Mouse (Mus musculus): ENCODE data around the gene Gm4131. TPM values are rescaled to one million over a fixed set of nuclear protein-coding genes. Genes with fewer than 3 reads are reported as not detected.

The Gm4131 gene
- total RNA-seq, 2 experiments from 2014 or later: not detected

DNA sequence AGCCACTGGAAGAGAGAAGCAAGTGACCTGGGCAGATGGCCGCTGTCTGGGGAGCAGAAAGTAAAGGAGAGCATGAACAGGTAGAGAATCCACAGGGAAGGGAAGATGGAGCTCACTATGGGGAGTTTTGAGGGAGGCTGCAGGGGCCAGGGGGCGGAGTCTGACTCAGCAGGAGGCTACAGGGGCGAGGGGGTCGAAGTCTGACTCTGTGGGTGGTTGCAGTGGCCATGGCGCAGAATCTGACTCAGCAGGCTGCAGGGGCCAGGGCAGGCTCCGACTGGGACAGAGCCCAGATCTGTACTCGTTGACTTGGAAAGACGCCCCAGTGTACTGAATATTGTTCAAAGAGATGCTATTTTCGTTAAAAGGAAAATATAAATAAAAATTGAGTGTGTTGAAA lies 101.8 kb downstream of the Gm4131 start:
- no peak for DNase-seq (ENCODE audit: low spot score in 2 of 2)

DNA sequence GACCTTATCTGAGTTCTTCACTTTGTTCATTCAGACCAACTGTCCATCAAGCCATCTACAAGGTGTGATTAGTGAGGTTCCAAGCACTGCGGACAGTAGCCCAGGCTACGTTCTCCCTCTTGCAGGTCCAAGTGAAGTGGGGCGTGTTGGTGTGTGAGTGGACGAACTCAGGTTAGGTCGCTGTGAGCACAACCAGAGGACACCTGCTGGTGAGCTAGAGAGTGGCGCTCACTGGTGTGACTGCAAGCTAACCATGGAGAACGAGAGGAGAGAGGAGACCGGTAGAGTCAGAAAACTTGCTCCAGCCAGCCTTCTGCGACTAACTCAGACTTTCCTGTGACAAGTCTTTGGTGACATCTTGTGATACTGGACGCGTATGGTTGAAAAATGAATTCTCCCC lies 107.2 kb downstream of the Gm4131 start:
- no peak for DNase-seq (ENCODE audit: low spot score in 2 of 2)

DNA sequence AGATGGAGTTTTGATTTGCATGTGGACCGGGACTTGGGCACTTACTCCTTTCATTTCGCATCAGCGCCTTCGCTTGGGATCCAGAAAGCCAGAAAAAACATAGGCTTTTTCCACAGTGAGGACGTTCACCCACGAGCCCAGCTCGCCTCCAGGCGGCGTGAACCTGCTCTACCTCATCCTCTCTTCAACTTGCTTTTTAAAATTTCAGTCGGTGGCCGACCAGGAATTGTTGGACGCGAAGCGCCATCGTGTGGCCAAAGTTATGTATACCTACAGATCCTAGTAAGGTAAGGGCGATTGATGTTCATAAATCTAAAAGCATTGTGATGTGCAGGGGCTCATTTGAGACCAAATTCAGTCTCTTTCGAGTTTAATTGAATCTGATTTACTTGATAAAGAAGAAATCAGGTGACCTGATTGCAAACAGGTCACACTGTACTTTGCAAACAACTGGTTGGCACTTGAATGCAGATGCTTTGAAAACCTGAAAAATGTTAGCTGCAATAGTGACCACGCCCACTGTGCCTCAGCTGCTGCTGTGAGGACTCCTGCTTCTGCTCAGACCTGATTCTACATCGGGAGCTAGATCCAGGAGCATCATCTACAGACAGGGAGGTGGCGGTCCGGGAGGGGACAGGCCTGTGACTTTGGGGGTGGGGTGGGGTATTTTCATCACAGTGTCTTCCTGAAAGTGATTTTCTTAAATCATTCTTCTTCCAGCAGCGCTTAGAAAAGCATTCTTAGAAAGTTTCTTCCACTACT lies 109.1 kb downstream of the Gm4131 start:
- DNase-seq (ENCODE audit: low spot score in 2 of 2): peak; percentile 92 to 94

DNA sequence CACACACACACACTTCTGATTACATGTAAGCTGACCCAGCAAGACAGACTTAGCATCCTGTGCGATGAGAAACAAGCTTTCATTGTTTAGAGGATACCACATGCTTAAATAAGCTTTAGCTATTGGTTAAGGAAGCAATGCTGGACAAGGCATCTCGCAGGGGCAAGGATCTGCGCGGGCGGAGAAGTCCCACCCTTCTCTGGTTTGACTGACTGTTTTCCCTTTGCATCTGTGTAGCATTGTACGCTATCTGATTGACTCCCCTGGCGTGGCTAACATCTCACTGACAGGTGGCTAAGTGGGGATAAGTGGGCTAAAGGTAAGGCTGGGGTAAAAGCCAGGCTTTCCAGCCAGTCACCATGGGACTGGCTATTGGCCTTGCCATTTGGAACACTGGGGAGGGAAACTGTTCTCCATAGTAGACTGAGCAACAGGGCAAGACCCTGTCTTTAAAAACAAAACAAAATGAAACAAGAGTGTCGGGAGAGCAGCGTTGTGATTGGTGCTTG lies 110.4 kb downstream of the Gm4131 start, which contains the start of gene Gucy1b2:
Gucy1b2 (minus strand) TSS at position 51 of the 509 bp plus-strand sequence.
- no peak for DNase-seq (ENCODE audit: low spot score in 2 of 2)

DNA sequence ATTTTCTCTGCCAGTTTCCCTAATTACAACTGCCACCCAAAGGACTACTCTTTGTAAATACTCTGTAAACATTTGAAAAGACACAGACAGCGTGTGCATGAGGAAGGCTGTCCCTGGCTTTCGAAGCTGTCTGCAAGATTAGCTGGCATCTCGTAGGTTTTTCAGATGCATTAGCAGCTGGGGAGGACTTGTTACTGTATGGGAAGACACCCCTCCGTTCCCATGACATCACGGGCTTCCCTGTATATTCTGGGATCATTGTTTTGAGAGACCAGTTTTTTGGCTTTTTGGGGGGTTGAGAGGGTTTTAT lies 111.2 kb downstream of the Gm4131 start:
- DNase-seq (ENCODE audit: low spot score in 2 of 2): no peak

DNA sequence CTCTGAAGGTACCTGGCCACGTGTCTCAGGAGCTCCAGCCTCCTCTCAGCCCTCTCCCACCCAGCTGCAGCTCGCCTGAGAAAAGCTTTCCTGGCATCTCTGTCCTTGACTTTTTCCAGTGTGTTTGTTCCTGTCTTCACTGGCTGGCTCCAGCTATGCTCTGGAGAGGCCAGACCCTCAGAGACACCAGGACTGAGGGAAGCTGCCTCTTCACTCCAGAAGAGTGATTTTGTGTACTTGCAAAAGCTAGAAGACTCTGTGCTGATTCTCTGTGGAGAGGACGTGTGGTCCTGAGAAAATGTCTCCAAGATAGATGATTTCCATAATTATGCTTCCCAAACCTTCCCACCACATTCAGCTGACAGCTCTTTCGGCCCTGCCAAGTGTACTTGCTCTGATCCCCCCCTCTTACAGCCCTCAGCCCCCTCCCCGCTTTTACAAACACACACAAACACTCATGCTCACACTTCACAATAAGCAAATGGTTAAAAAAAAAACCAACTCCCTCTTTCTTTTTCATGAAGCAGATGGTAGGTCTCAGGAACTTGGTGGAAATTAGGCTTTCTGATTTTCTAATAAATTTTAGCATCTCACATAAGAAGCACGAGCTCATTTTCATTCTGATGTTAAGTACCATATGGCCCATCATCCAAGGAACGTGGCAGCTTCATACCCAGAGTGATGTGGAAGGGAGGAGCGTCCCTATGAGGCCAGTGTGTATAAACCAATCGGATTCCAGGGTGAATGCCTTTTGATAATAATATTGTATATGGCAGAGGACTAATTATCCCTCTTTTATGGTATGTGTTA lies 111.8 kb downstream of the Gm4131 start:
- peak in 1 of 2 experiments; percentile 22 for DNase-seq (ENCODE audit: low spot score in 2 of 2)

DNA sequence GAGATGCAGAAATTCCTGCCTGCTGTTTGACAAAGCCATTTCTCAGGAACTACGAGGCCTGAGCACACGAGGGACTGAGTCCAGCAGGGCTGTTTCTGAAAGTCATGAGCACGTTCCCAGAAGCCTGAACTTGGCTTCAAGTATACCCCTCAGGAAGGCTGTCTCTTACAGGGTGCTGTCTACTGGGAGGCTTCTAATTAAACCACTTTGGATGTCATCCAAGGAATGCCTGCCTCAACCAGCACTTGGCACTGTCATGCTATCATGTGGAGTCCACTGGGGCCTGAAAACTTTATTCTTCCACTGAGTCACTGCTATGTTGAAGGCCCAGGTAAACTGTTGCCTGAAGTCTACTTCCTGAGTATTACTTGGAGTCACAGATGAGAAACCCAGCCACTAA lies 112.6 kb downstream of the Gm4131 start:
- no peak for DNase-seq (ENCODE audit: low spot score in 2 of 2)

DNA sequence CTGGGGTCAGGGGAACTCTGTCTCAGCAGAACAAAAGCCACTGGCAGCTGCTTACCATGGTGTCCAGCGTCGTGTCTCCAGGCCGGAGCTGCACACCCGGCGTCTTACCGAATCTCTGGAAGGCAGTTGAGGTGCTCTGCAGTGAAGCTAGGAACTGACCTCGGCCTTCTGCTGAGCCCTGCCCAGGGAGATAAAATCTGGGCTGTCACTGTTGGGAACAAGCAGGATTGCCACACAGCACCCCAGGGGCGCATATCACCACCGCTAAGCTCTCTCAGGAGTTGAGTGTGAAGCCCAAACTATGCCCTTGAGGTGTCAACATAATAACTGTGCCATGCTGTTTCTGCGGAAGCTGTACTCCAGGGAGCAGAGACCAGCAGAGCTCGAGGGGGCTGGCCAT lies 113.4 kb downstream of the Gm4131 start:
- no peak for DNase-seq (ENCODE audit: low spot score in 2 of 2)

DNA sequence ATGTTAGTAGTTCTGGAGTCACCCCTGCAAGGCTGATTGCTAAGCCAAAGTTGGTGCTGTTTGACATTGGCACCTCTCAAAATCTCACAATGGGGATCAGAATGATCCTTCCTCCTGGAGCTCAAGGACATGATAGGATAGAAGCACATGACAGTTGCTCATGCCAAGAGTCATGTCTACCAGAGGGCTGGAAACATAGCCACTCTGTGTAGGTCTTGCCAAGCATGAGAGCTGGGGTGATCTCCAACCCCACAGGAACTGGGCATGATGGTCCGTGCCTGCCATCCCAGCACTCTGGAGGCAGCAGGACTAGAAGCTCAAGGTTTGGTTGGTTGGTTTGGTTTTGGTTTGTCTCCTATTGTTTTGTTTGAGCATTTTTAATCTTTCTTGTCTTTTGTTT lies 116.0 kb downstream of the Gm4131 start:
- DNase-seq (ENCODE audit: low spot score in 2 of 2): no peak

DNA sequence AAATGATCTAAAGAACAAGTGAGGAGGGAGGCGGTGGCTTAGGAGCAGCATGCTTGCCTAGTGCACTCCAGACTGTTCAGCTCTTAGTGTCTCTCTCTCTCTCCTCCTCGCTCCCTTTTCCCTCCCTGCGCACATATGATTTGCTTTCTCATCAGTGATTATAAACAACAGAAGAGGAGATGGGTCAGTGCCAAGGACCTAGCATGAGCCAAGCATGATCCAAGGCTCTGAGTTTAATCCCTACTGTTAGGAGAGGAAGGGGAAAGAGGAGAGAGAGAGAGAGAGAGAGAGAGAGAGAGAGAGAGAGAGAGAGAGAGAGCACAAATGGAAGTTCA lies 119.5 kb downstream of the Gm4131 start:
- no peak for DNase-seq (ENCODE audit: low spot score in 2 of 2)

DNA sequence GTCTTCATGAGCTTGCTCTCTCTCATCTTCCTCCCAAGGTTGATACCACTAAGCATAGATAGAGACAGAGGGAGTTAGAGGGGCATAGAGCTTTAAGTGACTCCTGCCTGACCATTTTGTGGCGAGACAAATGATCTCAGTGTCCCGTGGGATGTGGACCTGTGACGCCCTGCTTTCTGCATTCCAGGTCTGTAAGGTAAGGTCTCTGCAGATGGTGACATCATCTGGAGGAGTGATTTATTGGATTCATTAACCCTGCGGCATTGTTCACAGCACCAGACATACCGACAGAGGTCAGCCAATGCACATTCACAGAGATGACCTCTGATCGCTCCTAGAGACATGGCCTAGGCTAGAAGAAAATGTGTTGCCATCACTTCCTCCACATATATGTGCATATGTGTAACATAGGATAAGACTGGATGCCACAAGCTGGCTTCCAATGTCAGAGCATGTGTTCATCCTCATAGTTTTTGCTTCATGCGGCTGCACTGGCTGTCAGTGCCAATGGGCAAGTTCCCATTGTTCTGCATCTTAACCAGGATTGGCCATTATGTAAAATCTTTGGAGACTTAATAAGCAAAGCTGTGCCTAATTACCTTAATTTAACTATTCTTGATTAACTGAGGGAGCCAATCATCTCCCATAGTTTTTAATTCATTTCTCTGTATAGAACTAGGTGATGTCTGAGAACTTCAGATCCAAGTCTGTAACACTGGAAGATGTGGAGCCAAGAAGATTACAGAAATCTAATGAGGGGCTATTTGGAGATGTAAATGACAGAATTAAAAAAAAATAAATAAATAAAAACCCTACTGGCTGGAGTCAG lies 120.1 kb downstream of the Gm4131 start:
- DNase-seq (ENCODE audit: low spot score in 2 of 2): no peak

DNA sequence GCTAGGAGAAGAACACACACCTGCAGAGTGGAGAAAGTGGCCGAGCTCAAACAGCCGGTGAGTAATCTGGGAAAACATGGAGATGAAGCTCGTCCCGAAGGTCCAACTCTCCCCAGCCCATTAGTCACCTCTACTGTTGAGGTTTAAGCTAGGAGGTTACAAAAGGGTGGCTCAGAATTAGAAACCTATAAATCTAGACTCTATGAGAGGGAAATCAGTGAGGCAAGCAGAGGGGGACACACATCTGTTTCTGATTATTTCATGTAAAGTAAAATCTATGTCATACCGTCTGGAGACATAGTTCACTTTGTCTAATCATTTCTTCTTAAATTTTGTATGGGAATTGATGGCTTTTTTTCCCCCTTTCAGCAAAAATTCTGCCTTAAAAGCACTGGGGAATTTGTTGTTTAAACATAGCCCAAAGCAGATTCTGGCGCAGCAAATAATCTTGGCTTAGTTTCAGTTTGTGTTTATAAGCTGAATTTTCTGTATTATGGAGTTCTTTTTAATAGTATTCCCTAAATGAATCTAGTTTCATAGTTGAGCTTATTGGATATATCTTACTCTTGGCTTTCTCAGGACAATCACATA lies 122.8 kb downstream of the Gm4131 start:
- no peak for DNase-seq (ENCODE audit: low spot score in 2 of 2)

DNA sequence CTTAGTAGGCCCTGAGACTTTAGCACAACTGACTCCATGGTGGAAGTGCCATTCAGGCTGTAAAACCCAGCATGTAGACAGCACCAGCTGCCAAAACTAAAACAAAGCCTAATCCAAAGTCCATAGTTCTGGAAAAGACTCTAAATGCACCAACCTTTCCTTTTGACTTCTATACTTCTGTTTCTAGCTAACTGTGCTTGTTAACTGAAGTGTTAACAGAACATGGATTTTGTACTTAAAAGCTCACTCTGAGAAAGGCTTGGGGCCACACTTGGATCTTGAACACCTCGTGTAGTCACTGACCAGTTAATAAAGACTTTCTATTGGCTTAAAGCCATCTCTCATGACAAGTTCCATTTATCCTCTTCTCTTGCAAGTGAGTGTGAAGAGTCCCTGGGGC lies 123.8 kb downstream of the Gm4131 start:
- DNase-seq (ENCODE audit: low spot score in 2 of 2): no peak

DNA sequence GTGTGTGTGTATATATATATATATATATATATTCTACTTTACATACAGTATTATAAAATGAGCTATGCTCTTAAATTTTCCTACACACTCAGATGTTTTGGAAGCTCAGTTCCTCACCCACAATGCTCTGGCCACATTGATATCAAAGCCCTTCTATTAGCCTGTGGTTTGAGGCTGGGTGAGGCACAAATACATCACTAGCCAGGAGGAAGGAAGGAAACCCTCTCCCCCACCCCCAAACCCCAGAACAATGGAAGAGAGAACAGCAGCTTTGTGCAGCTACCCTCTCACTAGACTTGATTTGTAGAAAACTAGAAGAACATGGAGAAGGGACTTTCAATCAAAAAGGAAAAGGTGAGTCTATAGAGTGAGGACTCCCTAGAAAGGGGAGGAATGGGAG lies 126.7 kb downstream of the Gm4131 start:
- no peak for DNase-seq (ENCODE audit: low spot score in 2 of 2)

DNA sequence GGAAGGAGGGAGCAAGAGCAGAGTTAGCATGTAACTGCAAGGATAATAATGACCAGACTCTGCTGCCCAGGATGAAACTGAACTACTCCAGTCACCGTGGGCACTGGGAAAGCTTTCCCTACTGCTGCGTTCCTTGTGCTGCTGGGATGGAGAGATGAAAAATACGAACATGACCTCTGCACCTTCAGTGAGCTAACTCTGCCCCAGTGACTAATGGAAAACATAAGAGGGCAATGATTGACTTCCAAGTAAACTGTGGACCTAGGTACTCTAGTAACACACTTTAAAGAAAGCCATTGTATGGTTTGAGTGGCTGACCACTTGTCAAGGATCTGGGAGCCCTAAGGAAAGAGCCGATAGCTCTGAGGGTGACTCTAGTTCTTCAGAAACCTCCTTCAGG lies 128.5 kb downstream of the Gm4131 start:
- no peak for DNase-seq (ENCODE audit: low spot score in 2 of 2)

DNA sequence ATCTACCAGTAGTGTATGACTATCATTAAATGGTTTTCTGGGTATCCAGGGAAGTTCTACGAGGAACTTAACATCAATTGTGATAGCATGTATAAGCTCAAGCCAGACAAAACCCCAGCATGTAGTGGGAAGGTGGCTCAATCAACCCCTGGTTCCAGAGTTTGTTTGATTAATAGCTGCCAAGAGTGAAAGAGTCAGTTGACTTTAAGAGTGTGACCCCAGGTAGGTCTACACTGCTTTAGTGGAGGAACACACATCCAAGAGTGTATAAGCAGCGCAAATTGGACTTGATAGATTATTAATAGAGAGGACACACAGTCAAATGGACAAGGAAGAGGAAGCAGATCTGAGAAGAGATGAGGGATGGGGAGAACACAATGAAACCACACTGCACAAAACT lies 128.9 kb downstream of the Gm4131 start:
- no peak for DNase-seq (ENCODE audit: low spot score in 2 of 2)

DNA sequence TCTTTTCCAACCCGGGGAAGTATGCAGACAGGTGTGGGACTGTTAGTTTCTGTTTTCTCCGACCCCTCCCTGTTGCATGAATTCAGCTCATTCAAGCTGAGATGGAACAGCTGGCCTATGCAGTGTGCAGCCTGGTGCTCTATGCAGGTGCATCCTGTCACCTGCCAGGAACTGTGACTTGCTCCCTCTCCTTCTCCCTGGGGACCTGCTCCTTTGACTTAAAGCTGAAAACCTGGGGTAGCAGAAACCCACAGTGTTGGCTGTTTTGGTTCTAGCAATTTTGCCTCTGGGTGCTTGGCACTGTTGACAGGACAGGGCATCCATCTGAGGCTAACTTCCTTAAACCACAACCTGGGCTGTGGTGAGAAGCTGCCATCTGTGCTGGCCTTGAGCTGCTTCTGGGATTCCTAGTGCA lies 141.4 kb downstream of the Gm4131 start:
- no peak for DNase-seq (ENCODE audit: low spot score in 2 of 2)

DNA sequence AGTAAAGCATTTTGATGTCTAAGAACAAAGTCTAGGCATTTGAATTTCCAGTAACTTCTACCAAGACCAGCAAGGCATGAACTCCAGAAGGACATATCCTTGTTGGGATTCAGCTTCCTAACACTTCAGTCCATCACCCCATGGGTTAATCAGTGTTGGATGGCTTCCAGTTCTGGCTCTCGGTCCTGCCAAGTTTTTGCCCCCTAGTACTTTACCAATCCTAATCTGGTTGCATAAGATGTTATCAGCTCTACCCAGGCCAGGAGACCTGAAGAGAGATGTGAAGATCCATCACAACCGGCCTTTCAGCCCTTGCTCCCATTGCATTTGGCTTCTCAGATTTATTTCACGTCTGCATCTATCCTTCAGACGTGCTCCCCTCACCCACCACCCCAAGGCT lies 144.5 kb downstream of the Gm4131 start:
- DNase-seq (ENCODE audit: low spot score in 2 of 2): no peak

DNA sequence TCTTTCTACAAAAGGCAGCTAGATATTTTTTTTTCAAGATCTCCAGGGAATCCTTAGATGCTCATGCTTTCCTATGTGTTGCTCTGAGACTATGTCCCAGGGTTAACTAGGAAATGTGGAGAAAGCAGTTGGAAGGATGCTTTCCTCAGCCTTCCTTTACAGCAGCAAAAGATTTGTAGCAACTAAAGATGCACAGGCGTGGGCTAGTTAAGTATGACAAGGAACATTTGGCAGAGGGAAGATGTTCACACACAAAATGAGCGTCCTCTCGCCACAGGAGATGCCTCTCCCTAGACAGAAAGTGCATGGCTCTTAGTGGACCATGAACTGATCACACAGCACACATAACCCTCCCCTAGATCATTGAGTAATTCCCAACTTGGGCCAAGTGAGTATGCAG lies 149.2 kb downstream of the Gm4131 start:
- no peak for DNase-seq (ENCODE audit: low spot score in 2 of 2)

DNA sequence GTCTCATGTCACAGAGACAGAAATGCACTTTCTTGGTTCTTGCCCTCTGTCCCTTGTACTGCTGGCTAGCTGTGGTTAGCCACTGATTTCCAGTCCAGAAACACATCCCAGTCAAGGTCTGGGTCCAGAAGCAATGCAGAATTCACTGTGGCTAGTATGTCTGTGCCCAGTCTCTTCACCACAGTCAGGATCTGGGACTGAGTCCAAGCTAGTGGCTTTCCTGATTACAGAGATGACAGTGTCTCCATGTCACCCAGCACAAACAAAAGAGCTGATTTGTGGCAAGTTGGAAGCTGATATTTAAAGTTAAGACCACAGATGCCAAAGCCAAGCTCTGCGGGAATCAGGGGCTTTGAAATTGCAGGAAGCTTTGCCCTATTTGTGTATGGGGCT lies 150.0 kb downstream of the Gm4131 start:
- peak; percentile 29 to 75 for DNase-seq (ENCODE audit: low spot score in 2 of 2)

DNA sequence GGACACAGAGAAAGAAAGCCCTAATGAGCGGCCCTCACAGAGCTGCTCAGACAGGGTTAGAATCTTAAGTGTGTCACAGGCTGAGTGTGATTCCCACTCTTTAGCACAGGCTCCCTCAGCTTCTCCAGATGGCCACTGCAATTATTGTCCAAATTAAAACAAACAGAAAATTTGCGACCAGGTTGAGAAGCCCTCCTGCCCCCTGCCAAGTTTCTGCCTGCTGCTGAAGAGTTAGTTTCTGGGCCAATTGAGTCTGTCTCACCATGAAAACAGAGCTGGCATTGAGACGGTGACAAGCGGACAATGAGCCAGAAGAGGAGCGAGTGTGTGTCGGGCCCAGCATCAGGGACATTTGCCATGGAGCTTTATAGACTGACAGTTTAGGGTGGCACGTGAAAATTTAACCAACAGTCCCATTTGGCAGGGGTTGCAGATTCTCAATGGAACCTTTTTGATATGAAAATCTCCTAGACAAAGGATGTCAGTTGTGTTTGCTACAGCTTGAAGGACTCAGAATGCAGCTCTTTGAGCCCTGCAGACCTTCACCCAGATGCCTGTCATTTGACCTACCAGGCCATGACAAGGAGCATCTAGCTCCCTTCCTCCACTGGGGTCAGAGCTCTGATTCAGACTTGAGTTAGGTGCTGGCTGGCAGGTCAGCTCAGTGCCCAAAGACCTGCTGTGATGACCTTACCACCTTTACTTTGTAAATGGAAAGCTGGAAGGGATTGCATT lies 150.5 kb downstream of the Gm4131 start:
- DNase-seq (ENCODE audit: low spot score in 2 of 2): peak; percentile 54 to 77
